Mouse (Mus musculus): Measurements from ENCODE around the gene Fbf1.
"Not testable (repeated sequence)": the region's sequence is repeated elsewhere in the genome, so short reads cannot be mapped to it uniquely, and the experiment has no call there.

Fbf1 gene

DNA sequence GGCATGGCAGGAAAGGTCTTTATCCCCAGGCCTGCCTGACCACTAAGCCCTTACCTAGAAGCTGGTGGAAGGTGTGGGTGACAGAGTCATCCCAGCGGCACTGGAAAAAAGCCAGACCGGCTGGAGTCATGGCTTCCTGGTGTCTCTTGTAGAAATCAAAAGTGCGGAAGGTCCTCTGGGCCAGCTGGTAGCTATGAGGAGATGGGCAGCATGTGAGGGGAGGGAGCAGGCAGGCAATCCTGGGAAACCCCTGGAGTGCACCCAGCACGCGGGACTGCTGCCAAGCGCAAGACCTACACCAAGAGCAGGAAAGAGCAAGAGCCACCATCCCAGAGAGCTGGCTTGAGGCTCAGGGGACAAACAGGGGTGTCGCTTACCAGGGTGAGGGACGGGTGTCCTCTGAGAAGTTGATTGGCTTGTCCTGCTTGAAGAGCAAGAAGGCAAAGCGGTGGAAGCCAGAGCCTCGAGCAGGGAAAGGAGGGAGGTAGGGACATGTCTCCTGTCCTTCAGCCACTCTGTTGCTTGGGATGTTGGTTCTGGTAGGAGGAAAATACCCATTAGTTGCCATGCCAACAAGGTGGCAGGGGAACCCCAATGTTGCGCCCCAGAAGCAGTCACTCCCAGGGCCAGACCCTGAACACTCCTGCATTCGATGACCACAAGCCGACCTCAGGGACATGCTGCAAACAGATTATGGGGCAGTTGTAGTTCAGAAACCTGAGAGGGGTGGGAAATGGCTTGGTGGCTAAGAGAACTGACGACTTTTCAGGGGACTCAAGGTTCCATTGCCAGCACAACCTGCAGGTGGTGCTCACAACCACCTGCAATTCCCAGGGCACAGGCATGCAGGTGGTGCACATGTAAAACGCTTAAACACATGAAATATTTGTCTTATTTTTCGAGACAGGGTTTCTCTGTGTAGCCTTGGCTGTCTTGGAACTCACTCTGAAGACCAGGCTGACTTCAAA is 35.3 kb downstream of the Fbf1 start:
- DNase-seq: no peak

- no peak for DNase-seq
These were observed 36.4 kb downstream of the Fbf1 start for GRCm38 (mm10) chr11:116131349-116132170.

GRCm38 (mm10) chr11:116130488-116131205 is 37.3 kb downstream of the Fbf1 start, which contains the start of gene Trim65:
Gene Trim65 (minus strand): TSS chr11:116131128.
- DNase-seq: peak; percentile 93 to 96

- no peak for DNase-seq
These were observed 37.9 kb downstream of the Fbf1 start for GRCm38 (mm10) chr11:116129993-116130487.

DNA sequence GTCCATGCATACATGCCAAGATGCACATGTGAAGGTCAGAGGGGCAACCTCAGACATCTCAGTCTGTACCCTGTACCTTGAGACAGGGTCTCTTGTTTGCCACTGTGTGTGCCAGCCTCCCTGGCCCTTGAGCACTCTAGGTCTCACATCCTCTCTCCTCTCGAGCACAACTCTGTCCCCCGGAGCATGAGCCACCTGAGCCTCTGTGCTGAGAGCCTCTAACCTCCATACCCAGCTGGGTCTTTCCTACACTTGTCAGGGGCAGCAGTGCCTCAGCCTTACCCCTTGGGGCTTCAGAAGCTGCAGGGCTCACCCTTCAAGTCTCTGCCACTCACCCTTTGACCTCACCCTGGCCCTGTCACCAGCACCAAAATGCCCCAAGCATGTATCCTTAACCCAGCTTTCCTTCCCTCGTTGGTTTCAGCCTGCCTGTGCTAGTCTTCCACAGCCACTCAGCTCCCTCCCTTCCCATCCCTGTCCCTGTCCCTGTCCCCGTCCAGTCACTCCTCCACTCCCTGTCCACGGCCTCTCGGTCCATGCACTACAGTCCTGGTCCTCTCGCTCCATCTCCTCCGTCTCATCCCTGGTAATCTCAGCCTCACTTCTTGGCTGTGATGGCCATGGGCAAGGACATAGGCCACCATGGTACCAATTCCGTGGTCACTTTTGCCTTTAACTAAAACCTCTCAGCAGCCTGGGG is 38.7 kb downstream of the Fbf1 start:
- DNase-seq: no peak

GRCm38 (mm10) chr11:116127986-116128385 is 40.0 kb downstream of the Fbf1 start:
- DNase-seq: no peak

DNA sequence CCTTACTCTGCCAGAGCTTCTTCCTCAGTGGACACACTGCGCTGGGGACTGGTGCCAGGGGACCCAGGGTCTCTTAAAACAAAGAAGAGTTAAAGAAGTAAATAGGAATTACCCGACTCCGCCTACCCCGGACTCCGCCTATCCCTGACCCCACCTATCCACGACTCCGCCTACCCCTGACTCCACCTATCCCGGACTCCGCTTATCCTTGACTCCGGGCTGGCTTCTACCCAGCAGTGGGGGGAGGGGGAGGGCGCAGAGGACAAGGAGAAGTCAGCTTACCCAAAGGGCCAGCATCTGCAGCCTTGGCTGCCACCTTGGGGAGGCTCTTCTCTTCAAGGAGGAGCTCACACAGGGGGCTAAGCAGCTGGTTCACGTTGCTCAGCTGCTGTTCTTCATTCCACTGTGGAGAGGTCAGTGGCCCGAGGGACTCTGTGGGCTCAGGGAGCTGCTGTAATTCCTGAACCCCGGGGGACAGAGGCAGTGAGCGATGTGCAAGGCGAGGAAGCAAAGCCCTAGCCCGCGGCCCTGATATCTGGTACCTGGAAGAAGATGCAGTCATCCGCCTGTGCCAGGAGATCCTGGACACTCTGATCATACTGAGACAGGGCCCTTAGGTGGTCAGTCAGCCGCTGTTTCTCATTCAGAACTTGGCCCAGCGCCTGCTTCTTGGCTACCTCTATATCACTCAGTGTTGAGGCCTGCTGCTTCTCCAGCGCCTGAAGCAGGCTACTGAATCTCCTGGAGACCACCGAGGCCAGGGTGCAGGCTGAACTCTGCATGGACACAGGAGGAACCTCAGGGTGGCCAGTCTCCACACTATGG is 40.6 kb downstream of the Fbf1 start, which contains the start of gene Trim47:
TSS of gene Trim47 (minus strand) at position 55 of the 825 bp plus-strand sequence.
- peak; percentile 74 to 84 for DNase-seq

DNA sequence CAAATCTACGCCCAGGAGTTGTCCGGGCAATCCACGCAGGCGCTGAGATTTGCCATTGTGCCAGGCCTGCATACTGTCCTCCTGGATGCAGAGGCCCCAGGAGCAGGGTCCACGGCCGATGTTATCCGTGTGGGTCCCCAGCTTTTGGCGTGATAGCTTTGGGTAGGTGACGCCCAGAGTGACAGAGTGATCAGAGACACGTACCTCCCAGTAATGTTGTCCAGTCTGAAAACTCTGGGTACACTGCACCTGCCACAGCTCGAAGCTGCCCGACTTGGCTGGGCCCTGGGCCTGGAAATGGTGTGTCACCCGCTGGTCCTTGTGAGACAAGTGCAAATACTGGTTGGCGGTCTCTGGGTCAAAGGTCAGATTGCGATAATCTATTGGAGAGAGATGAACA is 41.7 kb downstream of the Fbf1 start:
- no peak for DNase-seq

DNA sequence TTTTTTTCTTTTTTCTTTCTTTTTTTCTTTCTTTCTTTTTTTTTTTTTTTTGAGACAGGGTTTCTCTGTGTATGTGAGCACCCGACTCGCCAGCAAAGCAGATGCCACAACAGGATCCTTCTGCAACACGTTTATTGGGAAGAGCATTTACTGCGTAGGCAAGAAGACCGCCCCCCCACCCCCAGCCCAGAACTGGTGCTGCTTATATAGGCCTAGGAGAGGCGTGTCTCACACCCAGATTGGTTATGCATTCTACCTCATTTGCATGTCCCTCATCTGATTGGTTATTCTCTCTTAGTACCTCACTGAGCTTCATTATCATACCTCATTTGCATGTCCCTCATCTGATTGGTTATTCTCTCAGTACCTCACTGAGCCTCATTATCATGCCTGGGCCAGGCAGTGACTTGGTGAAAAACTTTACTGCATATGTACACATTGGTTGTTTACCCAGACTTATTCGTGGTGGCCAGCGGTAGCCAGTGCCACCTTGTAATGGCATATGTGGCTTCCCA is 46.2 kb downstream of the Fbf1 start:
- not testable (repeated sequence) for DNase-seq

DNA sequence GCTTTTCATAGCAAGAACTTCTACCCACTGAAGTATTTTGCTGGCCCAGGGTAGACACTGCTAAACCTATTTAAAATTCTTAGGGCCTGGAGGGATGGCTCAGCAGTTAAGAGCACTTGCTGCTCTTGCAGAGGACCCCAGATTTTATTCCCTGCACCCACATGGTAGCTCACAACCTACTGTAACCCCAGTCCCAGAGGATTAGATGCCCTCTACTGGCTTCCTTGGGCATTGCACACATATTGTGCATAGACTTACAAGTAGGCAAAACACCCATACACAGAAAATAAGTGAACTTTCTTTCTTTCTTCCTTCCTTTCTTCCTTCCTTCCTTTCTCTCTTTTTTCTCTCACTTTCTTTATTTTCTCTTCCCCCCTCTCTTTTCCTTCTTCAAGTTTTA is 50.1 kb downstream of the Fbf1 start:
- DNase-seq: no peak

- no peak for DNase-seq
These were observed 50.7 kb downstream of the Fbf1 start for GRCm38 (mm10) chr11:116117241-116117640.

GRCm38 (mm10) chr11:116111611-116112203 is 56.3 kb downstream of the Fbf1 start:
- DNase-seq: no peak

DNA sequence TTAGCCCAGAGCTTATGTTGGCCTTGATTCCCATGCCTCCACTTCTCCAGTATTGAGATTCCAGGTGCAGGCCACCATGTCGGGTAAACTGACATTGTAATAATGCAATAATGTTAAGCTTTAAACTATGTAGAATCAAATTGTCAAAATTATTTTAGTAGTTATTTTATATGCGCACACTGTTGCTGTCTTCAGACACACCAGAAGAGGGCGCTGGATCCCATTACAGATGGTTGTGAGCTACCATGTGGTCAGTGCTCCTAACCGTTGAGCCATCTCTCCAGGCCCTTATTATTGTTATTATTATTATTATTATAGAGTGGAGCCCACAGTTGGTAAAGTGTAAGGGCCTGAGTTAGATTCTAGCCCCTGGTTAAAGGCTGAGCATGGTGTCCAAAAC is 56.9 kb downstream of the Fbf1 start:
- DNase-seq: no peak

- DNase-seq: peak; percentile 56 to 74
These were observed 57.4 kb downstream of the Fbf1 start for GRCm38 (mm10) chr11:116110540-116110939.

GRCm38 (mm10) chr11:116110131-116110530 is 57.8 kb downstream of the Fbf1 start:
- DNase-seq: peak; percentile 82 to 86

DNA sequence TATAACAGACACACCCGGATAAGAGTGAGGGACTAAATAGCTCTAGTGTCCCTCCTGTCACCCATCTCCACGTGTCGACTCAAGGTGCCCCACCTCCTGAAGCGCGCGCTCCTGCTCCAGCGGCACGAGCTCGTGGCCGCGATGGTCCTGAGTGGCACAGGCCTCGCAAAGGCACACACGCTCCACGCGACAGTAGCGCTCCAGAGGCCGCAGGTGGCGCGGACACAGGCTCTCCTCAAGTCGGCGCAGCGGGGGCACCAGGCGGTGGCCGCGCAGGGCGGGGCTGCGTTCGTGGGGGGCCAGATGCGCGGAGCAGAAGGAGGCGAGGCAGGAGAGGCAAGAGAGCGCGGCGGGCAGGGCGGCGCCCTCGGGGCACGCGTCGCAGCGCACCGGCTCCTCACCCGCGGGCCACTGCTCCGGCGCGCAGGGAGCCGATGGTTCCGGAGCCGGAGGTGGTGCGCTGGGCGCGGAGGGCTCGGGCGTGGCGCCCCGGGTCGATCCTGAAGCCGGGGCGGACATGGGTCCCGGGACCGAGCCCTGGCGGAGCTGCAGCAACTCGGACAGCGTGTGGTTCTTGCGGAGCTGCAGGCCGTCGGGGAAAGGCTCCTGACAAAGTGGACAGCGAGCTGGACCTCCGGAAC is 58.4 kb downstream of the Fbf1 start:
- DNase-seq: peak in 1 of 2 experiments; percentile 32

DNA sequence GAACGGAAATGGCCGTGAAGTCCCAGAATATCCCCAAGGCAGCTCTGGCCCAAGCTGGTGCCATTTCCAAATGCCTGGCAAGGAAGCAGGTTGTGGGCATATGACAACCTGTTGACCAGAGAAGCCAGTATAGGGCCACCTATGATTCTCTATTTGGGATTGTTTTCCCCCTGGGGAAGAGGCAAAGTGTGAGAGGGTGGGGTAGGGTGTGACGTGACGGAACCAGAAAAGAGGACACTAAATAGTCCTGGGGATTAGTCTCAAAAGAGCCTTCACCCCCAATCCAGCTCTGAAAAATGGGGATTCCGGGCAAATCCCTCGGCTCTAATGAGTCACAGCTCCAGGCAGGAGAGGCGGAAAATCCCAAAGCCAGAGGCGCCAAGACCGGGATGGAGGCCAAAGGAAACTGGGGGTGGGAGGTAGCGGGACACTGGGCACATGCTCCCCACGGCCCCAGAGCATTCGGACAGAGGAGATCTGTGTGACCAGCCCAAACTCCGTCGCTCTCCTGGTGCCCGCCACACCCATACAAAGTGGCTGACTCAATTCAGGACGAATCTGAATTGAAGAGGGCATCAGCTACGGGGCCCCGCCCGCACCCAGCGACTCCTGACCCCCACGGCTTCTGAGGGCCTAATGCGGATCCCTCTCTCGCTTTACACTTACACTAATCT is 59.4 kb downstream of the Fbf1 start:
- peak; percentile 76 for DNase-seq

- no peak for DNase-seq
These were observed 60.1 kb downstream of the Fbf1 start for GRCm38 (mm10) chr11:116107777-116108285.

All from lung, adult 18-20 months (tissue).